Mouse (Mus musculus): ENCODE data around the gene Itpr3.

DNA sequence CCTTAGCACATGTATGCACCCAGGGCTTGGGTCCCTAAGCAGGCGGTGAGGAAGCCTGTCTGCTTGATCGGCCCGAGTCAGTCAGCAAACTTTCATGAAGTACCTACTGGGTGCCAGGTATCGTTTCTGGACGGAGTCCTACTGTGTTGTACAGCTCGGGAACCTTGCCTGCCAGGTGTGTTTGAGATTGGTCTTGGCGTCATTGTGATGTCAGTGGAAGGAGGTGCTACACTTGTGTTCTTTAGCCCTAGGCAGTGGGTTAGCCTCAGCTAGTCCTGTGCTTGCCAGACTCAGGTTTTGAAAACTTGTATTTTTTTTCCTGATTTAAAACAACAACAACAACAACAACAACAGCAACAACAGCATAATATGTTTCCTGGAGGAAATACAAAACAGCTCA is 5.6 kb downstream of the Itpr3 start:
- TF ChIP-seq POLR2A (IDR thresholded peaks at IDR 0.05; ENCODE audit: borderline replicate concordance, control insufficient read depth, low read depth, low read length) (no peak), CTCF (IDR thresholded peaks at IDR 0.05; ENCODE audit: control insufficient read depth, insufficient read depth, low read length) (no peak)

Measured in bone marrow, adult 2 months (tissue).